Mouse (Mus musculus) frontal cortex, postnatal 36 days (tissue): ENCODE measurements around the gene Mta1.

Experiments used
- DNase-seq, 2 experiments: peaks; one replicate each; pipeline ENCODE4 v3.0.0; 2022; ENCODE audit warnings: low spot score in 2 of 2

The Mta1 gene

GRCm38 (mm10) chr12:113134502-113134901 lies 36.4 kb downstream of the Mta1 start:
- DNase-seq = no peak

GRCm38 (mm10) chr12:113135401-113135800 lies 37.3 kb downstream of the Mta1 start:
- no peak for DNase-seq

GRCm38 (mm10) chr12:113136492-113137020 lies 38.5 kb downstream of the Mta1 start:
- no peak for DNase-seq

- no peak for DNase-seq
Measured at GRCm38 (mm10) chr12:113137260-113138213, 39.5 kb downstream of the Mta1 start.

GRCm38 (mm10) chr12:113138291-113138690 lies 40.2 kb downstream of the Mta1 start:
- DNase-seq = no peak

- DNase-seq = no peak
Measured at GRCm38 (mm10) chr12:113138901-113139864, 41.1 kb downstream of the Mta1 start.

GRCm38 (mm10) chr12:113139908-113140615 lies 42.0 kb downstream of the Mta1 start, which contains the start of gene Crip2:
Gene Crip2 (plus strand): TSS chr12:113140236.
- DNase-seq = peak; percentile 93 to 95

- DNase-seq = no peak
Measured at GRCm38 (mm10) chr12:113140616-113141411, 42.7 kb downstream of the Mta1 start.

- DNase-seq = no peak
Measured at GRCm38 (mm10) chr12:113141531-113141973, 43.5 kb downstream of the Mta1 start.

- DNase-seq = peak in 1 of 2 experiments; percentile 62
Measured at GRCm38 (mm10) chr12:113142021-113142975, 44.2 kb downstream of the Mta1 start.

- DNase-seq = no peak
Measured at GRCm38 (mm10) chr12:113143164-113143563, 45.1 kb downstream of the Mta1 start.

GRCm38 (mm10) chr12:113144001-113144756 lies 46.1 kb downstream of the Mta1 start:
- no peak for DNase-seq

GRCm38 (mm10) chr12:113144886-113145285 lies 46.8 kb downstream of the Mta1 start:
- DNase-seq = no peak

- no peak for DNase-seq
Measured at GRCm38 (mm10) chr12:113145591-113145990, 47.5 kb downstream of the Mta1 start.

- DNase-seq = peak; percentile 85 to 86
Measured at GRCm38 (mm10) chr12:113146112-113147057, 48.3 kb downstream of the Mta1 start, which contains the start of gene Crip1. Gene Crip1 (plus strand): TSS chr12:113146316.

GRCm38 (mm10) chr12:113147481-113147880 lies 49.4 kb downstream of the Mta1 start:
- no peak for DNase-seq

GRCm38 (mm10) chr12:113148381-113149035 lies 50.4 kb downstream of the Mta1 start:
- DNase-seq = no peak
